Mouse (Mus musculus) liver, postnatal 0 days (tissue): ENCODE data around the gene Dusp27.

Experiments used
- CTCF ChIP-seq: sonication (generic); IDR thresholded peaks from 2 replicates; pipeline ENCODE4 v1.5.1; 2016; ENCODE audit warnings: antibody characterized with exemption, low read depth
- EP300 ChIP-seq: IDR thresholded peaks from 2 replicates; pipeline ENCODE4 v1.6.1; 2016; ENCODE audit warnings: antibody characterized with exemption, low read depth, mild to moderate bottlenecking

- no peak for TF ChIP-seq CTCF
- TF ChIP-seq EP300 = no peak
Measured at GRCm38 (mm10) chr1:166060406-166060805, 67.3 kb downstream of the Dusp27 start.
